Mouse (Mus musculus) heart, adult 10 weeks (tissue): ENCODE measurements around the gene Slc6a20b. TPM values are rescaled to one million over a fixed set of nuclear protein-coding genes. Genes with fewer than 3 reads are reported as not detected.

ENCODE experiments used
- polyA plus RNA-seq: library from polyadenylated mRNA; stranded (reverse); fragments of 350-450 nt; fragmentation: Illumina TruSeq; extraction: RNeasy Lipid Tissue Mini Kit (QIAGEN cat#74804); gene quantifications from one replicate; pipeline ENCODE4 v1.2.3, GENCODE M21; 2014; ENCODE audit warnings: low read depth, low replicate concordance

Slc6a20b gene
- not detected for polyA plus RNA-seq

GRCm38 (mm10) chr9:123632281-123632680, at the start of gene Slc6a20b:
Gene Slc6a20b, minus strand, starts transcription at chr9:123632565.

GRCm38 (mm10) chr9:123678327-123679105, 46.2 kb upstream of the Slc6a20b start, which contains the start of the genes Ccr9 and Slc6a20a:
Gene Ccr9, plus strand, starts transcription at chr9:123678439.
Gene Slc6a20a, minus strand, starts transcription at chr9:123678885.

Other genes starting within 250 kb of the Slc6a20b start
- 39.9 TPM for gene Limd1, start 153.9 kb downstream of the Slc6a20b start, polyA plus RNA-seq
- gene Sacm1l, start 102.8 kb downstream of the Slc6a20b start, polyA plus RNA-seq = 33.2 TPM
- gene Ccr9, start 45.9 kb upstream of the Slc6a20b start, polyA plus RNA-seq = not detected
- gene Slc6a20a, start 46.3 kb upstream of the Slc6a20b start, polyA plus RNA-seq = not detected
- gene Lztfl1, start 85.1 kb upstream of the Slc6a20b start, polyA plus RNA-seq = 23.7 TPM
- gene Cxcr6, start 173.9 kb upstream of the Slc6a20b start, polyA plus RNA-seq = 0.24 TPM
- gene Fyco1, start 219.3 kb upstream of the Slc6a20b start, polyA plus RNA-seq = 140 TPM
- not detected for gene Xcr1, start 229.5 kb upstream of the Slc6a20b start, polyA plus RNA-seq